Mouse (Mus musculus) megakaryocyte, embryonic 14.5 days (primary cell): ENCODE results near the gene Cpt2.

Experiments
- FLI1 ChIP-seq: IDR thresholded peaks from 2 replicates; pipeline ENCODE4 v1.6.1; 2012; ENCODE audit warnings: low read length, inconsistent platforms, mixed read lengths
- GATA1 ChIP-seq: IDR thresholded peaks from 3 replicates; pipeline ENCODE4 v1.6.1; 2012; ENCODE audit warnings: mixed read lengths, low read length, inconsistent platforms, borderline replicate concordance

DNA sequence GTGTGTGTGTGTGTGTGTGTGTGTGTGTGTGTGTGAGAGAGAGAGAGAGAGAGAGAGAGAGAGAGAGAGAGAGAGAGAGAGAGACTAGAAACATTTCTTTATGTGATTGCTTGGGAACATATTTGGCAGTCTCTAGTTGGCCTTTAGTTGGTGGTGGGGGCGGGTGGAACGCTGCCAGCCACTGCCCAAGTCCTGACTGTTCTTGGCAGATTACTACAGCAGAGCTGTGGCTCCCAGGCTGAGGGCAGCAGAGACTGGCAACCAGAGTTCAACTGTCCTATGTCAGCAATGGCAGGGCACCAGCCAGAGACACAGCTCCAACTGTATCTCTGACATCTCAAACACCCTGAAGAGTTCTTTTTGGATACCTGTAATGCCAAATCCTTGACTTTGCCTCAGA is 20.7 kb upstream of the Cpt2 start:
- no peak for TF ChIP-seq GATA1
- no peak for TF ChIP-seq FLI1
